Mouse (Mus musculus) spleen, postnatal 4 days (tissue): ENCODE data around the gene Hoxd11.
A peak's percentile ranks its signal among the peaks of the same experiment; 100 is the strongest.

Experiments used
- DNase-seq, 2 experiments: peaks; one replicate each; pipeline ENCODE4 v3.0.0; 2022; ENCODE audit warnings: low spot score in 2 of 2

Hoxd11 gene

DNA sequence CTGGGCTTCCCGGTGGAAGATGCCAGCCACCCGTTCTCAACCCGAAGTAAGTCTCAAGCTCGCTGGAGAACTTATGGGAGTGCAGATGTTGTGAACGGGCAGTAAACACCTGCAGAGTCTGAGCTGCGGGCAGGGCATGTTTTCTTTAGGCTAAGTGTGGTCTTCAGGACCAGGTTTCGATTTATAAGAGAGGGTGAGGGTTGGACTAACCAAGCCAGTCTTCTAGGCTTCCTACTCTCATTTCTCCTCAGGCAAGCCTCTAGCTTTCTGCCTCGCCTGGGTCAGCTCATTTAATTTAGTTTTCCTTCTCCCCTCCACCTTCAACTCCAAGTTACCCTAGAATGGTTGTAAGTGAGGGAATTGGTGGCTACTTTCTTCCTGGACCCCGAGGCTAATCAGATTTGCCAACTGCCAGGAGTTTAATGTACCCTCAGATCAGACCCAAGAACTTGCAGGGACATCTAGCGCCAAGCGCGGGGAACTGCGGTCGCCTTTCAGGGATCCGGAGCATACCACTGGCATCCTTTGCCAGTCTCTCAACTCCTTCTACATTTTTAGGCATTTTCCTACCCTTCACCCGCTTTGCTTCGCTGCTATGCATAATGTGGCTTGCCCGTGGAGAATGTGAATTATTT is 15.9 kb upstream of the Hoxd11 start:
- DNase-seq = no peak

DNA sequence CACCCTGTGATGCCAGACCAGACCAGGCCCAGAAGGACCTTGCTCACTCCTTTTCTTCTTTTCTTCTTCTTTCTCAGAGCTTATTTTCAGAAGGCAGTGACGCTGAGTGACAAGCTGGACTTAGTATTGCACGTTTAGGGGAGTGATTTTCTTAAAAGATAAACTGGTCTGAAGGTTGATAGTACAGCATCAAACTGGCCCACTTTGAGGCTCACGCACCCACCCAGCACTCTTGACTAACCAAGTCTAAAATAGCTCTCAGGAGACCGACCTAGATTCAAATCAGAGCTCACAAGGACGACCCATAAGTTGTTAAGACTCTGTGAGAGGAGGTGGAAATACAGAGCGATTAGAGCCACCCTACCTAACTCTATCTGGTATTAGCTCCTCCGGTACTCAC is 12.9 kb upstream of the Hoxd11 start:
- no peak for DNase-seq

DNA sequence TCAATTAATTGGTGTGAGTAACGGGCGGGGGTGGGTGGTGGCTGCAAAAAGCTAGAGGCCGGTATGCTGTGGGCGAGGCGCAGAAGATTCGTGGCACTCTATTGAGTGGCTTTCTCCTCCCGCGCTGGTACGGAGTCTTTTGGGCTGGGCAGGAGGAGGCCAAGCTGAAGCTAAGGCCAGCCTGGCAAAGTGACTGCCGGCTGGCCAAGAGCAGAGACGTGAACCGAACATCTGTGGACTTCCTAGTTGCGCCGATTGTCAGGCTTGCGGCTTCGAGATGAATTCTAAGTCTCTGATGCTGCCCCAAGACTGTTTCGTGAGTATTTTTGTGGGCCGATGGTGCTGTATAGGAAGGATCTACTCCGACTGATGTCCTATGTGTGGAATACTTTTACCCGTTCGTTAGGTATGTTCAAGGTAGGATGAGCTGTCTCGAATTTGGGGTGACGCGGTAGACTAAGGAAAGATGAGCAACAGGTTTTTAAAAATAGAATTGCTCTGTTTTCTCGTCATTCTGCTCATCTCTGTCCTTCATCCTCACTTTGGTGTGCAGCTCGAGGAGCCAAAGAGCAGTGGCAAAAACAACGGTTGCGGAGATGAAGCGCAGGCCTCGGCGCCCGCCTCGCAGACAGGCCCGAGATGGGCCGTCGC is 12.0 kb upstream of the Hoxd11 start:
- DNase-seq = peak in 1 of 2 experiments; percentile 57

DNA sequence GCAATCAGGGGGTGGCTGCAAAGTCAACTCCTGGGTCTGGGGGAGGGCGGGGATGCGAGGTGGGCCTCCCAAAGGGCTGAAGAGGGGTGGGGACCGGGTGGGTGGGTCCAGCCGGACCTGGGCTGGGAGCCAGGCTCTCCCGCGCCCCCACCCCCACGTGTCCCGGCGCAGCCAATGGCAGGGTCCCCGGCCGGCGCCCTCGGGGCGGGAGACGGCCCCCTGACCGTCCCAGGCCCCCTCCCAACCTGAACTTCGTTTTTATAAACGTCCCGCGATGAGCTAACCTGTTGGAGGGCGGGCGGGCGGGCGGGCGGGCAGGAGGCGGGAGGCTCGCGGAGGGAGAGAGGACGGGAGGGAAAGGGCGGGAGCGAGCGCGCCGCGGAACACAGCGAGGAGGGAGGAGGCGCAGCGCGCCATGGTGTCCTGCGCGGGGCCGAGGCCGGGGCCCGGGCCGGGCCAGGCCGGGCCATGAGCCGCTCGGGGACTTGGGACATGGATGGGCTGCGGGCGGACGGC is 11.5 kb upstream of the Hoxd11 start, which contains the start of gene Hoxd13:
TSS of gene Hoxd13 (plus strand) at position 469 of the 516 bp plus-strand sequence.
- no peak for DNase-seq

DNA sequence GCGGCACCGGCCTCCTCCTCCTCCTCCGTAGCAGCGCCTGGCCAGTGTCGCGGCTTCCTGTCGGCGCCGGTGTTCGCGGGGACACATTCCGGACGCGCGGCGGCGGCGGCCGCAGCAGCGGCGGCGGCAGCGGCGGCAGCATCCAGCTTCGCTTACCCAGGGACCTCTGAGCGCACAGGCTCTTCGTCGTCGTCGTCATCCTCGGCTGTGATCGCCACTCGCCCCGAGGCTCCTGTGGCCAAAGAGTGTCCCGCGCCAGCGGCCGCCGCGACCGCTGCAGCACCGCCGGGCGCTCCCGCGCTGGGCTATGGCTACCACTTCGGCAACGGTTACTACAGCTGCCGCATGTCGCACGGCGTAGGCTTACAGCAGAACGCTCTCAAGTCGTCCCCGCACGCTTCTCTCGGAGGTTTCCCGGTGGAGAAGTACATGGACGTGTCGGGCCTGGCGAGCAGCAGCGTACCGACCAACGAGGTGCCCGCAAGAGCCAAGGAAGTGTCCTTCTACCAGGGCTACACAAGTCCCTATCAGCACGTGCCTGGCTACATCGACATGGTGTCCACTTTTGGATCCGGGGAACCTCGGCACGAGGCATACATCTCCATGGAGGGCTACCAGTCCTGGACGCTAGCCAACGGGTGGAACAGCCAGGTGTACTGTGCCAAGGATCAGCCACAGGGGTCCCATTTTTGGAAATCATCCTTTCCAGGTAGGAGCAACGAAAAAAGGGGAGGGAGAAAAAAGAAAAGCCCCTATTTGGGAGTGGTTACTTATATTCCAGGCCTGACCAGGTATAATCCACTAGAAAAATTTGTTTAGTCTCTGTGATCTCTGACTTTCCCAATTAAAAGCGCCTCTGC is 10.8 kb upstream of the Hoxd11 start:
- peak in 1 of 2 experiments; percentile 61 for DNase-seq

DNA sequence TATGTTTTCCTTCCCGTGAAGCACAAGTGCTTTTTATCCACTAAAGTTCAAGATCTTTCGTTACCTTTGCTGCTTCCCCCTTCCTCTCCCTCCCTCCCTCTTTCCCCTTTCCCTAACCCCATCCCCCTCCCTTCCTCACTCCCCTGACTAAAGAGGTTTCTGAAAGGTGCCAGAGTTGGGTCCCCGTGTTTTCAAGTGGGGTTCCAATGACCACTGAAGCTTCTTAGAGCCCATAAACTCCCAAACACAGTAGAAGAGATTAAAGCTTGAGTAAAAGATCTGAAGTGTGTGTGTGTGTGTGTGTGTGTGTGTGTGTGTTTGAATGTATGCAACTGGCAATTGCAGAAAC is 10.2 kb upstream of the Hoxd11 start:
- DNase-seq = no peak

DNA sequence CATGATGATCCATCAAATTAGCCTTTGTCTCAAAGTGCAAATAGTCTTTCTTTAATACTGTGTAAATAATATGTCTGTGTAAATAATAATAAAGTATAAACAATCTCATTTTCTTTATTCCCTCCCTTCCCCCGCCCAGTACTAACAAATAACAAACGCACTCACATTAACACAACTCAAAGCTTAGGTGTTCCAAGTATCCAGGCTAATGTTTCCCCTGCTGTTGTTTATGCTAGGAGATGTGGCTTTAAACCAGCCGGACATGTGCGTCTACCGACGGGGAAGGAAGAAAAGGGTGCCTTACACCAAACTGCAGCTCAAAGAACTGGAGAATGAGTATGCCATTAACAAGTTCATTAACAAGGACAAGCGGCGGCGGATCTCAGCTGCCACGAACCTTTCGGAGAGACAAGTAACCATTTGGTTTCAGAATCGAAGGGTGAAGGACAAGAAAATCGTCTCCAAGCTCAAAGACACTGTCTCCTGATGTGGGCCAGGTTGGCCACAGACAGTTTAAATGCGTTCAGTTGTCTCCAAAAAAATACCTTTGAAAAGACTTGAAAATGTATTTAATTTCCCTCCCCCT is 9.6 kb upstream of the Hoxd11 start:
- no peak for DNase-seq

DNA sequence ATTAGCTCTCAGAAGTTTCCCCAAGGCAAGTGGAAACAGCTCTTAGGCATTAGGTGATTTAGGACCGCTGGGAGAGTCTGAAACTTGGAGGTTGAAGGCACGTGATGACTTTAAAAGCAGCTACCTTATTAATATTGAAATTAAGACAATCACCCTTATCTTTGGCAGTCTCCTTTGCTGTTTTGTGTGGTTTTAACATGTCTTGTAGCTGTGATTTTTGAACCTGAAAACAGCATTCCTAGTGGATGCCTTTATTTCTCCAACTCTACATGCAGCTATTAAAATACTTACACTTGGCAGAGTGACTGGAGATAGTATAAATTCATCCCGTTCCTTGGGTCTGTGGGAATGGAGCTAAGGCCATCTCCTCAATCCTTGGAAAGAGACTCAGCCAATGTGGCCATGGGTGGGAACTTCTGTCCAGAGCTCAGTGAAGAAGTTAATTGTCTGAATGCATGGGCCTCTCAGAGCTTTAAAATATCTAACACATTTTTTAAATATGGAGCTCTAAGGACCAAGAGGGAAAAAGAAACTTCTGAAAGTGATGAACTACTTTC is 8.6 kb upstream of the Hoxd11 start:
- no peak for DNase-seq

DNA sequence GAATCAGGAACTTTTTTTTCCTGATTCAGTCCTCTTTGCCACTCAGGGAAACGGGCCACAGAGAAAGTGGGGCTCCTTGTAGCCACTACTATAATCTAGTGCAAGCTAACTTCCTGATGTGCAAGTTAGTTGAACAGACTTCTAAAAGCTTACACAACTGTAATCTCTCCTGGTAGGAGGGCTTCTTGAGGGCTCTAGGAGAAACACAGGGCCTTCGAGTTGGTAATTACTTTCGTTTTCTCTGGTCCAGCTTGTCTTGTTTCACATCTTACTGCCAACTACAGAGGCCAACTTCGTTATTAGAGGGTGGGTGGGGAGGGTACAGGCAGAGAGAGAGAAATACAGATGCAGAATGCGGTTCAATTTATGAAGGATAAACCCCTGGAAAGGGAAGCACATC is 7.5 kb upstream of the Hoxd11 start:
- DNase-seq = no peak

DNA sequence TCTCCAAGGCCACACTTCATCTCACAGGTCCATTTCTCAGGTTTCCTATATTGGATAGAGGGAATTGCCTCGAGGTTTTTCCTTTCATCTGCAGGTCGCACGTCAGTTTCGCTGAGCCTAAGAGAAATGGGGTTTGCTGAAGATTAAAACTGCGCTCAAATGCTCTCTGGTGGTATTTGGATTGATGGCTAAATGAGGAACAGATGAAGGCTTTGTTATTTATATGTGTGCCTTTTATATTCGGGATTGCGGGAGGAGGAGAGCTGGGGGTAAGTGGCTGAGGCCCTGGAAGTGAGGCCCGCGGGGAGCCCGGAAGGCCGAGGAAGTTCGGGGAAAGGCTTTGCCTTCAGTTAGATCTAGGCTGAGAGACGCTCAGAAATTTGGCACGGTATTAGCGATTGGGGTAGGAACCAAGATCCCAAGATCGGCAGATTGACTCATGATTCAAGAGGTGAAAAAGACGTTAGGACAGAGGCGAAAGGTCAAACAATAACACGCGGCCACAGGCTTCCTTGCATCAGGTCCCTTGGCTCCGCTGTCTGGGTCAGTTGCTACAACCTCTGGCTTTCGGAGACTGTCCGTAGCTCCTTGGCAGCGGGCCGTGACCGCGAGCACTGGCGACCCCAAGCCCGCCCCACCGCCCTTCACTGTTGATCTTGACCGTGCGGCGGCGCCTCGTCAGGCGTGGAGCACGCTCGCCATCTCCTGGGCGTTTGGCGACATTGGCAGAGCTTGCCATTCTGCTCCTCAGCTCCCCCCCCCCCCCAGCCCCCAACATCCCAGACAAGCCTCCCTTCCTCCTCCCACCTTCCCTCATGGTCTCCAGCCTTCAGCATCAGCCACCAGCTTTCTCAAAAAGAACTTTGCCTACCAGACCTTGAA is 6.6 kb upstream of the Hoxd11 start:
- DNase-seq = peak in 1 of 2 experiments; percentile 69

DNA sequence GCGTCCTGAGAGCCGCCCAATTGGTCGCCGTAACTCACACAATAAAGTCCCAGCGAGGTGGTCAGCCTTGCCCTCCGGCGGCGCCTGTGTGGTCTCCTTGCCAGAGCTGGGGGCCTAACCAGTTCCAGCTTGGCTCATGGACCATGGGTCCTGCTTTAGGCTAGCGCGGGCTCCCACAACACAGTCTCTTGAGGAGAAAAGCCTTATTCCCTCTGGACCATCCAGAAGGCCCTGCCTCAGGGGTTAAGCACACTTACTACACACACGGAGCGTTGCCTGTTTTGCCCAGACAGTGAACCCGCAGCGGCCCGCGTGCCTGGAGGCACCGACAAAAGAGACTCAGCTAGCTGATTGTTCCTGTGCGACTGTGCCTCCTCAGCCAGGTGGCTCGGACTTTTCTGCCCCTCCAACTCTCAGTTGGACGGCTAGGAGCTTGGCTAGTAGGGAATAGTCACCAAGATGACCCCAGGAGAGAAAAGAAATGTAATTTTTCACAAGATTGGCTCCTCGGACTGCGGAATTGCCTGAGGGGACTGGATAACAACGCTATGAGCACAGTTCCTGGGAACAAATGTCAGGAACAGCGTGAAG is 5.4 kb upstream of the Hoxd11 start:
- no peak for DNase-seq

DNA sequence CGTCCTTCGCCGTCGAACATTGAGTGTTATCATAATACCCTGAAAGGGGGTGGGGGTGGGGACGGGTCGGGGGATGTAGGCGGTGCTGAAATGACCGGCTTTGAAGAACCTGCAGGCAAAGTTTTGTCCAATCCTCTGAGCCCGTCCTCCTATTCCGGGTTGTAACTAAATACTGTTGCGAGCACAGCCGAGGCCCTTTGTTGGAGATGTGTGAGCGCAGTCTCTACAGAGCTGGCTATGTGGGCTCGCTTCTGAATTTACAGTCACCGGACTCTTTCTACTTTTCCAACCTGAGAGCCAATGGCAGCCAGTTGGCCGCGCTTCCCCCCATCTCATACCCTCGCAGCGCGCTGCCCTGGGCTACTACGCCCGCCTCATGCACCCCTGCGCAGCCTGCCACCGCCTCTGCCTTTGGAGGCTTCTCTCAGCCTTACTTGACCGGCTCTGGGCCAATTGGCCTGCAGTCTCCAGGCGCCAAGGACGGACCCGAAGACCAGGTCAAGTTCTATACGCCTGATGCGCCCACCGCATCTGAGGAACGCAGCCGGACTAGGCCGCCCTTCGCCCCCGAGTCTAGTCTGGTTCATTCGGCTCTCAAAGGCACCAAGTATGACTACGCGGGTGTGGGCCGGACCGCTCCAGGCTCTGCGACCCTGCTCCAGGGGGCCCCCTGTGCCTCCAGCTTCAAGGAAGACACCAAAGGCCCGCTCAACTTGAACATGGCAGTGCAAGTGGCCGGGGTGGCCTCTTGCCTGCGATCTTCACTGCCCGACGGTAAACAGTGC is 4.3 kb upstream of the Hoxd11 start, which contains the start of gene Hoxd12:
TSS of gene Hoxd12 (plus strand) at position 133 of the 785 bp plus-strand sequence.
- no peak for DNase-seq

DNA sequence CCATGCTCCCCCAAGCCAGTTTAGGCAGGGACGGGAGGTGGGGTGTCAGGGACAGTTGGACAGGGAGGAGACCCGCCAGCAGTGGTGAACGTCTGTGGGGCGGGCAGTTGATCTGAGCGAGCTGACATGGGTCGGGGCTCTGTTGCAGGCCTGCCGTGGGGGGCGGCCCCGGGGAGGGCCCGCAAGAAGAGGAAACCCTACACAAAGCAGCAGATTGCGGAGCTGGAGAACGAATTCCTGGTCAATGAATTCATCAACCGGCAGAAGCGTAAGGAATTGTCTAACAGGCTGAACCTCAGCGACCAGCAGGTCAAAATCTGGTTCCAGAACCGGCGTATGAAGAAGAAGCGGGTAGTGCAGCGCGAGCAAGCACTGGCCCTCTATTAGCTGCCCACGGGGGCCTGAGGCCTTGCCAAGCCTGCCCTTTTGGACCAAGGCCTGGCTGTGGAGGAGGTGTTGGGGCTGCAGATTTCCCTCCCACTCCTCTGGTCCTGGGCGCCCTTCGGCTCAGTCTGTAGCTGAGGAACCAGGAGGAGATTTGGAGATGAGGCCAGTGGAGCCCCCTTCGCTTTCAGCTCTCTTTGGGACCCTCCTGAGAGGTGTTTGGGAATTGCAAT is 3.6 kb upstream of the Hoxd11 start:
- no peak for DNase-seq

DNA sequence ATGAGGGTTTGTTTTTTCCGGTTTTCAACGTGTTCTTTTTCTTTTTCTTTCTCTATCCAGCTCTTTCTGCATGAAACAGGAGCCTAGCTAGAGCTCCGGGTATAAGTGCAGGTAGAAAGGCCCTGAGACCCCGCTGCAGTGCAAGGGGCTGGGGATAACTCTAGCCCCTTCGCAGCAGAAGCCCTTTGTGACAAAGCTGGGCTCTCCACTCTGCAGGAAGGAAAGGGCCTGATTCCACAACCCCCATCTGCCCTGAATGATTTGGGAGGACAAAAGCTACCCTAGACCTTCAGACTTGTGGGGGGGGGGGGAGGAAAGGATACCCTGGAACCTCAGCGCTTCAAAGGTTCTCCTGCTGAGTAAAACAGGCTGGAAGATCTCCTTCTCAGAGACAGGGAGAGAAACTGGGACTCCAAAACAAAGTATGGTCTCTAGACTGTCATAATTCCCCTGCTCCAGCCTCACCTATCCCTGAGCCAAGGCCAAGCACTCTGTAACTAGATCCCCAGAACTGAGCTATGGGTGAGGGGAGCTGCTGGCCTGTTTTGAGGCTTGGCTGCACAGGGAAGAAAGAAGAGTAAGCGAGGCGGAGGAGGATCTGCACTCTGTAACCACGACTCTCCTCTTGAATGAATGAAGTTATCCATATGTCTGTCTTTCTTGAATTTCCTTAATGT is 2.8 kb upstream of the Hoxd11 start:
- no peak for DNase-seq

DNA sequence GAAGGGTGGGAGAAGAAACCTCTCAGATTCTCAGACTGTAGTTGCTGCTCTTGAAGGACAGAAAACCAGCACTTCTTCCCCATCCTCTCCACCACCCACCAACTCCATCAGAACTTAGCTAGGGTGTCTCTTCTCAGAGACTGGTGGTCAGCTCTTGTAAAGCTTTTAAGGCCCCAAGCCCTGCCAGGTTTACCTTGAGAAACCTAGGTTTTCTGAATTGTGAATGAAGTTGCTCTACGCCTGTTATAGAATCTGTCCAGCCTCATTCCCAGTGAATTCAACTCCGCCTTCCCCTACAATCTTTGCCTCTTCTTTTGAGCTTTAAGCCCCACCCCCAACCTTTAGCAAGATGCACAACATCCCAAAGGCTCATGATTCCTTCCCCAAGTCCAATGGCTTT is 2.3 kb upstream of the Hoxd11 start:
- DNase-seq = no peak

DNA sequence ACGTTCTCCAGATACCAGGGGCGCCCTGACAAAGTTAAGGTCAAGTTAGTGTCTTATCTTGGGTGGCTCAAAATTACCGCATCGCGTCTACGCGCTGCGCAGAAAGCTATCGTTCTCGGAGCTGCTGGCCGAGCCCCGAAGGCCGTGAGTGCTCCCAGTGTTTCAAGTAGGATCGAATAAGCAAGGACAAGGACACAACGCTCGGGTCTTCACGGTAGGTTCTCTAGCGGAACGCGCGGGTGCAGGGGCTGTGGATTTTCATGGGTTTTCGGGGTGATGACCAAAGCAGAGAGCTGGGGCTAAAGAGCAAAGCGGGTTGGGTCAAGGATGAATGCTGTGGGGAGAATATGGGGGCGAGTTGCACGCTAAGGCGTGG is 227 bp downstream of the Hoxd11 start:
- DNase-seq = peak in 1 of 2 experiments; percentile 51

DNA sequence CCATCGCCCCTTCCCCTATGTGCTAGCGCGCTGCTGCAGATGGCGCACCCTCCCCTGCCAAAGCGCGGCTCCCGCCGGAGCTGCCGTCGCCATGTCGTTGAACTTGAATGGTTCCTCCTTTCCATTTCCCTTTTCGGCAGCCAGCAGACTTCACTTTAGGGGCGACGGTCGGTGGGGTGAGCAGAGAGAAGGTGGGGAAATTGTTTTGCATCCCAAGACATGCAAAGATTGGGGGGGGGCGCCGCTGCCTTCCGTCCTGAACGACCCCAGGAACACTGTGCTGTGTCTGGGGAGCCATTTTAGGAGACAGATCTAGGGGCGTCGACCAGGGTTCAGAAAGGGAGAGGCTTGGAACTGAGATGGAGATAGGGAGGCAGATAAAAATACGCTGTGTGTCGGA is 623 bp downstream of the Hoxd11 start:
- DNase-seq = peak in 1 of 2 experiments; percentile 58

DNA sequence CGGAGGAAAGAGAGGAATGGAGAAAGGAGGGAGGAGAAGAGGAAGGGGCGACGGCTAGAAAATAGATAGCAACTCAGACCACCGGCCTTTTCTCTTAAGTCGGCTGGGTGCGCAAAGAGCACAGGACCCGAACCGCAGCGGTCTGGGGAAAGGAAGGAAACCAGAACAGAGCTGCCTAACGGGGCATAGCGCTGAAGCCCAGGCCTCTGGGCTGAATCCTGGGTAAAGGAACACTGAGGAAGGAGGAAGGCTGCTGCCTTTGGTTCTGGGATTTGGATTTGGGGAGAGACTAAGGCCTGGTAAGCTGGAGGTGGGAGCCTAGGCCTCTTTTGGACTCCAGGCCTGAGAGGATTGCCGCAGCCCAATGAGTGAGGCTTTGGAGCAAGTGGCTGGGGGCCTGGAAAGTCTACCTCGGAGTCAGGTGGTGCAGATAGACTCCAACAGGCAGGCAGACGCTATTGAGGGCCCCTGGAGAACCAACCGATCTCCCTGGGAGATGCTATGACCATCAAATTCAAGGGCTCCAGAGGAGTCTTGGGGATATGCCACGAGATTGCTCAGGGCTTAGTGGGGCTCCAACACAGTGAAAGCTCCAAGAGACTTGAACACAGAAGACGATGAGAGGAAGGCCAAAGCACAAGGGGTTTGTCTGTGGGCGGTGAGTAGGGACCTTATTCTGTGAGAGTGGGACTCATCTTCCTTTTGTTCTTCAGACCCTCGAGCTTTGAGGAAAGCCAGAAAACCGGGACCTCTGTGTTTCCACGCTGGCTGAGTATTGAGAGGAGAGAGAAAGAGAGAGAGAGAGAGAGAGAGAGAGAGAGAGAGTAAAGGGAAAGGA is 1.4 kb downstream of the Hoxd11 start:
- peak in 1 of 2 experiments; percentile 58 for DNase-seq
